Mouse (Mus musculus): Measurements from ENCODE around the gene Dkk3. TPM values are rescaled to one million over a fixed set of nuclear protein-coding genes. Genes with fewer than 3 reads are reported as not detected.
A peak's percentile ranks its signal among the peaks of the same experiment; 100 is the strongest.

Dkk3 gene
- polyA plus RNA-seq, 1 experiment from 2014 or later: 74.7 TPM

GRCm38 (mm10) chr7:112129851-112130250 is 29.0 kb downstream of the Dkk3 start:
- whole genome bisulfite sequencing: 71% methylated on average over 6 of the region's 6 CpGs
- H3K9ac ChIP-seq: no peak overlapping the region
- no peaks in the 10 kb centered on the region for H3K27me3 ChIP-seq (replicated peaks)
- H3K4me3 ChIP-seq: no peak overlapping the region
- no peak for ATAC-seq (ENCODE audit: extremely low read depth, insufficient number of reproducible peaks, low FRiP score, low TSS enrichment)
- no peak overlapping the region; the same call in 1 of the 2 replicates for H3K27ac ChIP-seq (replicated peaks)
- no peak overlapping the region for H3K4me2 ChIP-seq
- 0 out of 2 replicates have a peak, but pooled peaks cover 3% of the 10 kb centered on the region for H3K36me3 ChIP-seq
- no peaks in the 10 kb centered on the region for H3K9me3 ChIP-seq
- H3K4me1 ChIP-seq: peaks cover 56% of the 10 kb centered on the region

GRCm38 (mm10) chr7:112128810-112129209 is 30.0 kb downstream of the Dkk3 start:
- WGBS: 36% methylated on average over 4 of the region's 4 CpGs
- Histone ChIP-seq H3K9me3 (no peaks in the 10 kb centered on the region), H3K27me3 (replicated peaks) (no peaks in the 10 kb centered on the region), H3K36me3 (0 out of 2 replicates have a peak, but pooled peaks cover 3% of the 10 kb centered on the region), H3K4me3 (no peak overlapping the region), H3K4me2 (no peak overlapping the region), H3K27ac (replicated peaks) (peak overlapping the region; percentile 79), H3K9ac (no peak overlapping the region), H3K4me1 (peaks cover 60% of the 10 kb centered on the region)
- ATAC-seq (ENCODE audit: extremely low read depth, insufficient number of reproducible peaks, low FRiP score, low TSS enrichment): no peak

GRCm38 (mm10) chr7:112127954-112128353 is 30.9 kb downstream of the Dkk3 start:
- no peak overlapping the region for H3K4me3 ChIP-seq
- no peak overlapping the region for H3K9ac ChIP-seq
- no peak overlapping the region for H3K4me2 ChIP-seq
- peak overlapping the region; percentile 79 for H3K27ac ChIP-seq (replicated peaks)
- peaks cover 63% of the 10 kb centered on the region for H3K4me1 ChIP-seq
- 0 out of 2 replicates have a peak, but pooled peaks cover 2% of the 10 kb centered on the region for H3K36me3 ChIP-seq
- H3K9me3 ChIP-seq: no peaks in the 10 kb centered on the region
- no peaks in the 10 kb centered on the region for H3K27me3 ChIP-seq (replicated peaks)
- 75% methylated on average over 4 of the region's 4 CpGs for WGBS
- ATAC-seq (ENCODE audit: extremely low read depth, insufficient number of reproducible peaks, low FRiP score, low TSS enrichment): no peak

GRCm38 (mm10) chr7:112127085-112127637 is 31.7 kb downstream of the Dkk3 start:
- Histone ChIP-seq H3K4me1 (peaks cover 71% of the 10 kb centered on the region), H3K4me2 (no peak overlapping the region), H3K4me3 (no peak overlapping the region), H3K36me3 (no peaks in the 10 kb centered on the region), H3K9me3 (no peaks in the 10 kb centered on the region), H3K27me3 (replicated peaks) (no peaks in the 10 kb centered on the region), H3K9ac (no peak overlapping the region), H3K27ac (replicated peaks) (peak overlapping the region; percentile 79)
- ATAC-seq (ENCODE audit: extremely low read depth, insufficient number of reproducible peaks, low FRiP score, low TSS enrichment): no peak
- WGBS: 40% methylated on average over 5 of the region's 5 CpGs

GRCm38 (mm10) chr7:112125625-112126260 is 33.1 kb downstream of the Dkk3 start:
- Histone ChIP-seq H3K36me3 (peaks cover 2% of the 10 kb centered on the region; the same call in 1 of the 2 replicates), H3K4me3 (no peak overlapping the region), H3K9ac (no peak overlapping the region), H3K9me3 (no peaks in the 10 kb centered on the region), H3K27me3 (replicated peaks) (no peaks in the 10 kb centered on the region), H3K4me2 (no peak overlapping the region), H3K4me1 (peaks cover 83% of the 10 kb centered on the region), H3K27ac (replicated peaks) (peak overlapping the region; percentile 79)
- no peak for ATAC-seq (ENCODE audit: extremely low read depth, insufficient number of reproducible peaks, low FRiP score, low TSS enrichment)
- 58% methylated on average over 7 of the region's 7 CpGs for WGBS

- Histone ChIP-seq H3K4me1 (peaks cover 63% of the 10 kb centered on the region), H3K4me2 (no peak overlapping the region), H3K36me3 (peaks cover 16% of the 10 kb centered on the region), H3K27ac (replicated peaks) (no peak overlapping the region), H3K4me3 (no peak overlapping the region), H3K27me3 (replicated peaks) (no peaks in the 10 kb centered on the region), H3K9ac (no peak overlapping the region), H3K9me3 (no peaks in the 10 kb centered on the region)
- WGBS: 86% methylated on average over 5 of the region's 5 CpGs
- no peak for ATAC-seq (ENCODE audit: extremely low read depth, insufficient number of reproducible peaks, low FRiP score, low TSS enrichment)
Observed at GRCm38 (mm10) chr7:112123612-112124011, 35.2 kb downstream of the Dkk3 start.

- peak overlapping the region; percentile 24; the same call in 1 of the 2 replicates for H3K27ac ChIP-seq (replicated peaks)
- ATAC-seq (ENCODE audit: extremely low read depth, insufficient number of reproducible peaks, low FRiP score, low TSS enrichment): no peak
- no peaks in the 10 kb centered on the region for H3K9me3 ChIP-seq
- H3K4me3 ChIP-seq: no peak overlapping the region
- no peak overlapping the region for H3K4me2 ChIP-seq
- 57% methylated on average over 11 of the region's 11 CpGs for WGBS
- H3K9ac ChIP-seq: no peak overlapping the region
- peaks cover 28% of the 10 kb centered on the region for H3K36me3 ChIP-seq
- H3K27me3 ChIP-seq (replicated peaks): no peaks in the 10 kb centered on the region
- H3K4me1 ChIP-seq: peaks cover 46% of the 10 kb centered on the region
Observed at GRCm38 (mm10) chr7:112121866-112122500, 36.9 kb downstream of the Dkk3 start.

GRCm38 (mm10) chr7:112120861-112121810 is 37.7 kb downstream of the Dkk3 start:
- ATAC-seq (ENCODE audit: extremely low read depth, insufficient number of reproducible peaks, low FRiP score, low TSS enrichment): no peak
- Histone ChIP-seq H3K9ac (no peak overlapping the region), H3K27ac (replicated peaks) (0 out of 2 replicates have a peak overlapping the region, but pooled peaks have one; percentile 3)

GRCm38 (mm10) chr7:112119248-112119647 is 39.6 kb downstream of the Dkk3 start:
- no peak overlapping the region for H3K27ac ChIP-seq (replicated peaks)

More at GRCm38 (mm10) chr7:112120861-112121810, 37.7 kb downstream of the Dkk3 start:
- no peaks in the 10 kb centered on the region for H3K9me3 ChIP-seq
- H3K4me3 ChIP-seq: no peak overlapping the region
- H3K27me3 ChIP-seq (replicated peaks): no peaks in the 10 kb centered on the region
- peaks cover 38% of the 10 kb centered on the region for H3K4me1 ChIP-seq
- H3K36me3 ChIP-seq: peaks cover 36% of the 10 kb centered on the region
- 61% methylated on average over 11 of the region's 11 CpGs for WGBS
- no peak overlapping the region for H3K4me2 ChIP-seq

GRCm38 (mm10) chr7:112118086-112118485 is 40.8 kb downstream of the Dkk3 start:
- H3K9ac ChIP-seq: no peak overlapping the region
- peaks cover 21% of the 10 kb centered on the region for H3K4me1 ChIP-seq
- no peak overlapping the region for H3K4me2 ChIP-seq
- H3K9me3 ChIP-seq: no peaks in the 10 kb centered on the region
- H3K36me3 ChIP-seq: peaks cover 51% of the 10 kb centered on the region
- WGBS: 88% methylated on average over 7 of the region's 7 CpGs
- no peak for ATAC-seq (ENCODE audit: extremely low read depth, insufficient number of reproducible peaks, low FRiP score, low TSS enrichment)
- H3K27ac ChIP-seq (replicated peaks): no peak overlapping the region
- no peak overlapping the region for H3K4me3 ChIP-seq
- H3K27me3 ChIP-seq (replicated peaks): no peaks in the 10 kb centered on the region

More at GRCm38 (mm10) chr7:112119248-112119647, 39.6 kb downstream of the Dkk3 start:
- H3K9ac ChIP-seq: no peak overlapping the region
- no peak for ATAC-seq (ENCODE audit: extremely low read depth, insufficient number of reproducible peaks, low FRiP score, low TSS enrichment)
- no peak overlapping the region for H3K4me3 ChIP-seq
- H3K4me2 ChIP-seq: no peak overlapping the region
- 77% methylated on average over 7 of the region's 7 CpGs for WGBS
- H3K27me3 ChIP-seq (replicated peaks): no peaks in the 10 kb centered on the region
- peaks cover 42% of the 10 kb centered on the region for H3K36me3 ChIP-seq
- no peaks in the 10 kb centered on the region for H3K9me3 ChIP-seq
- peaks cover 25% of the 10 kb centered on the region for H3K4me1 ChIP-seq

- Histone ChIP-seq H3K27ac (replicated peaks) (no peak overlapping the region), H3K36me3 (peaks cover 57% of the 10 kb centered on the region), H3K4me3 (no peak overlapping the region), H3K4me2 (no peak overlapping the region), H3K4me1 (peaks cover 15% of the 10 kb centered on the region), H3K27me3 (replicated peaks) (no peaks in the 10 kb centered on the region), H3K9me3 (no peaks in the 10 kb centered on the region), H3K9ac (no peak overlapping the region)
- WGBS: 74% methylated on average over 7 of the region's 7 CpGs
- no peak for ATAC-seq (ENCODE audit: extremely low read depth, insufficient number of reproducible peaks, low FRiP score, low TSS enrichment)
Observed at GRCm38 (mm10) chr7:112117501-112117900, 41.4 kb downstream of the Dkk3 start.

Data from heart, embryonic 13.5 days (tissue).